Mouse (Mus musculus) embryonic facial prominence, embryonic 12.5 days (tissue): ENCODE results near the gene Thada. TPM values are rescaled to one million over a fixed set of nuclear protein-coding genes. Genes with fewer than 3 reads are reported as not detected.
A peak's percentile ranks its signal among the peaks of the same experiment; 100 is the strongest.

ENCODE experiments used
- ATAC-seq: fragments of 200-750 bp; cut with Nextera tagmentation; 2 replicates; pipeline ENCODE4 v1.8.0; 2017; ENCODE audit not compliant: insufficient number of reproducible peaks, insufficient read depth, low FRiP score, low TSS enrichment
- H3K27ac ChIP-seq: fragments of 300-500 bp; sonication (generic); 2 replicates; pipeline ENCODE4 v1.5.1; 2016; ENCODE audit warnings: mild to moderate bottlenecking
- H3K27me3 ChIP-seq: fragments of 300-500 bp; sonication (generic); 2 replicates; pipeline ENCODE4 v1.6.1; 2016; ENCODE audit warnings: mild to moderate bottlenecking, moderate library complexity
- H3K36me3 ChIP-seq: fragments of 300-500 bp; sonication (generic); 2 replicates; pipeline ENCODE4 v1.6.1; 2016; ENCODE audit warnings: mild to moderate bottlenecking
- H3K4me1 ChIP-seq: fragments of 300-500 bp; sonication (generic); 2 replicates; pipeline ENCODE4 v1.6.1; 2016
- H3K4me2 ChIP-seq: fragments of 300-500 bp; sonication (generic); replicated peaks from 2 replicates; pipeline ENCODE4 v1.6.1; 2016; ENCODE audit warnings: mild to moderate bottlenecking, moderate library complexity
- H3K4me3 ChIP-seq: fragments of 300-500 bp; sonication (generic); 2 replicates; pipeline ENCODE4 v1.5.1; 2016; ENCODE audit warnings: mild to moderate bottlenecking
- H3K9ac ChIP-seq: fragments of 300-500 bp; sonication (generic); 2 replicates; pipeline ENCODE4 v1.6.1; 2016; ENCODE audit warnings: mild to moderate bottlenecking, moderate library complexity
- H3K9me3 ChIP-seq: fragments of 300-500 bp; sonication (generic); 2 replicates; pipeline ENCODE4 v1.6.1; 2016; ENCODE audit warnings: mild to moderate bottlenecking, moderate library complexity
- WGBS: fragments of 180-500 bp; shearing (Covaris S2); methylation state at CpG from one replicate; pipeline ENCODE4 v1.1.7; 2016; 5-methylcytosine and 5-hydroxymethylcytosine counted together
- polyA plus RNA-seq: library from polyadenylated mRNA; unstranded; fragments of >200 nt; fragmentation: Nextera tagmentation; extraction: Ambion mirVana; gene quantifications from 2 replicates; pipeline ENCODE4 v1.2.1, GENCODE M21; 2016

The Thada gene
- polyA plus RNA-seq, 1 experiment from 2014 or later, result 10.2 TPM

DNA sequence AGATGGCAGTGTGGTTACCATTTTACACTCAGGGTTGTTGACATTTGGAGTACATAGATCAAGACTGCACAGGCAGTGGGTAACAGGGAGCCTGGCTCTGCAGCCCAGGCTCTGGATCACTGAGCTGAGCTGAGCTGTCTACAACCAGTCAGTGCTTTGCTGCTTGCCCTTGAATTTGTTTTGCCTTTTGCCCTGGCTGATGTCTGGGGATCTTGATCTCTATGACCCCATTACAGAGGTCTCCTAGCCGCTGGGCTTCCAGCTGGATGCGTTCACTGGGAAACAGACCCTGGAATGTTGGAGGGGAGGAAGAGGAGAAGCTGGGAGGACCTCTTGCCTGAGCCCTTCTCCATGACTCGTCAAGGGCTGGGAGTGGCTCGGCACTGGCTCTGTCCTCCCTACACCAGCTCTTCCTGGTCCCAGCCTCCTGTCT lies 268.1 kb downstream of the Thada start:
- 25% methylated on average over 4 of the region's 4 CpGs for WGBS
- Histone ChIP-seq H3K27me3 (no peaks in the 10 kb centered on the region), H3K27ac (no peak overlapping the region), H3K9me3 (no peaks in the 10 kb centered on the region), H3K4me3 (no peak overlapping the region), H3K36me3 (peaks cover 15% of the 10 kb centered on the region; the same call in 1 of the 2 replicates), H3K4me1 (peaks cover 24% of the 10 kb centered on the region), H3K9ac (no peak overlapping the region), H3K4me2 (no peak overlapping the region)
- ATAC-seq, result no peak

GRCm38 (mm10) chr17:84196329-84196728 lies 269.7 kb downstream of the Thada start:
- ATAC-seq, result no peak
- H3K9ac ChIP-seq, result no peak overlapping the region
- no peak overlapping the region for H3K27ac ChIP-seq

DNA sequence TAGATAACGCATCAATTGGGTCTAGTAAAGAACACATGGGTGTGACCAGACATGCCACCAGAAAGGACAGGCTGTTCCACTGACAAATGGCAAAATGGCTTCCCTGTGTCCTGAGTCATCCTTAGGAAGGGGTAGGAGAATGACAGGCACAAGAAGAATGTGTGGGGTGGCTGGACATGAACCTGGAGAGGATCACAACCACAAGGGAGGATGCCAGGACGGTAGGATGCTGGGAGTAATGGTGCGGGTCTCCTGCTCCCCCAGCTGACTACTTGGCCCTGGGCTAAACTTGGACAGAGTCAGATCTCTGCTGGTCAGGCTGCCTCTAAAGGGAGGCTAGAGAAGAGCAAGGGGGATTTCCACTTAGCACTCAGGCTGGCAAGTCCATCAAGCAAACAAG lies 270.2 kb downstream of the Thada start:
- WGBS, result 85% methylated on average over 3 of the region's 3 CpGs
- Histone ChIP-seq H3K4me1 (peaks cover 24% of the 10 kb centered on the region), H3K9me3 (no peaks in the 10 kb centered on the region), H3K27ac (no peak overlapping the region), H3K4me3 (no peak overlapping the region), H3K27me3 (no peaks in the 10 kb centered on the region), H3K9ac (no peak overlapping the region), H3K36me3 (peaks cover 21% of the 10 kb centered on the region; the same call in 1 of the 2 replicates), H3K4me2 (no peak overlapping the region)
- ATAC-seq, result no peak

More at GRCm38 (mm10) chr17:84196329-84196728, 269.7 kb downstream of the Thada start:
- Histone ChIP-seq H3K9me3 (no peaks in the 10 kb centered on the region), H3K4me3 (no peak overlapping the region), H3K36me3 (peaks cover 24% of the 10 kb centered on the region; the same call in 1 of the 2 replicates), H3K4me1 (peaks cover 24% of the 10 kb centered on the region), H3K4me2 (no peak overlapping the region), H3K27me3 (no peaks in the 10 kb centered on the region)

GRCm38 (mm10) chr17:84195003-84195395 lies 271.0 kb downstream of the Thada start:
- peaks cover 28% of the 10 kb centered on the region for H3K4me1 ChIP-seq
- H3K9me3 ChIP-seq, result no peaks in the 10 kb centered on the region
- H3K27me3 ChIP-seq, result no peaks in the 10 kb centered on the region
- H3K9ac ChIP-seq, result no peak overlapping the region; the same call in 1 of the 2 replicates
- ATAC-seq, result no peak
- H3K4me2 ChIP-seq, result no peak overlapping the region
- H3K36me3 ChIP-seq, result peaks cover 14% of the 10 kb centered on the region; the same call in 1 of the 2 replicates
- WGBS, result 34% methylated on average over 4 of the region's 4 CpGs
- no peak overlapping the region for H3K4me3 ChIP-seq
- H3K27ac ChIP-seq, result 0 out of 2 replicates have a peak overlapping the region, but pooled peaks have one; percentile 38

GRCm38 (mm10) chr17:84194282-84195002 lies 271.6 kb downstream of the Thada start:
- Histone ChIP-seq H3K4me2 (no peak overlapping the region), H3K36me3 (peaks cover 9% of the 10 kb centered on the region; the same call in 1 of the 2 replicates), H3K27ac (no peak overlapping the region), H3K9me3 (no peaks in the 10 kb centered on the region), H3K4me1 (peaks cover 31% of the 10 kb centered on the region), H3K4me3 (no peak overlapping the region), H3K27me3 (no peaks in the 10 kb centered on the region), H3K9ac (no peak overlapping the region; the same call in 1 of the 2 replicates)
- WGBS, result 74% methylated on average over 4 of the region's 4 CpGs
- ATAC-seq, result no peak

GRCm38 (mm10) chr17:84193411-84193810 lies 272.6 kb downstream of the Thada start:
- Histone ChIP-seq H3K4me1 (peaks cover 40% of the 10 kb centered on the region), H3K27ac (no peak overlapping the region), H3K27me3 (no peaks in the 10 kb centered on the region), H3K4me3 (no peak overlapping the region), H3K4me2 (no peak overlapping the region), H3K36me3 (peaks cover 9% of the 10 kb centered on the region; the same call in 1 of the 2 replicates), H3K9me3 (no peaks in the 10 kb centered on the region), H3K9ac (no peak overlapping the region)
- 90% methylated on average over 9 of the region's 9 CpGs for WGBS
- no peak for ATAC-seq

DNA sequence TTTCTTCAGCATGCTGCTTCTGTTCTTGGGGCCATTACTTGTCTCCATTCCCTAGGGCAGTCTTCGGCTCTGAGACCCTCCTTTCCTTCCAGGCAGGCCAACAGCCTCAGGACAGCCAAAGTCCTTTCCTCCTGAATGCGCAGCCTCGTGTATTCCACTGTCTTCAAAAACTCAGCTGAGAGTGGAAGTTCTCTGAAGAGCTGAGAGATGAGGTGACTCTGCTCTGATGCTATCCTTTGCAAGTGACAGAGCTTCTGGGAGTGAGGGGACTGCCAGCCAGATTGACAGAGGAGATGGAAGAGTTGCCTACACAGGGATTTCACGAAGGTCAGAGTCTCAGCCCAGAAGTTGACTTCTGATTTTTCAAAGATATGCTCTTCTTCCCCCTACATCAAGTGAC lies 274.1 kb downstream of the Thada start:
- Histone ChIP-seq H3K9me3 (no peaks in the 10 kb centered on the region), H3K27me3 (no peaks in the 10 kb centered on the region), H3K4me2 (no peak overlapping the region), H3K4me3 (no peak overlapping the region), H3K36me3 (peaks cover 9% of the 10 kb centered on the region; the same call in 1 of the 2 replicates), H3K4me1 (peaks cover 32% of the 10 kb centered on the region), H3K9ac (no peak overlapping the region), H3K27ac (no peak overlapping the region)
- ATAC-seq, result no peak
- 94% methylated on average over 4 of the region's 4 CpGs for WGBS

GRCm38 (mm10) chr17:84190885-84191284 lies 275.1 kb downstream of the Thada start:
- H3K4me2 ChIP-seq, result no peak overlapping the region
- H3K9ac ChIP-seq, result no peak overlapping the region
- no peak overlapping the region for H3K27ac ChIP-seq
- H3K36me3 ChIP-seq, result peaks cover 18% of the 10 kb centered on the region
- WGBS, result 30% methylated on average over 8 of the region's 8 CpGs
- no peaks in the 10 kb centered on the region for H3K27me3 ChIP-seq
- ATAC-seq, result no peak
- H3K4me1 ChIP-seq, result peaks cover 28% of the 10 kb centered on the region
- no peaks in the 10 kb centered on the region for H3K9me3 ChIP-seq
- no peak overlapping the region for H3K4me3 ChIP-seq

DNA sequence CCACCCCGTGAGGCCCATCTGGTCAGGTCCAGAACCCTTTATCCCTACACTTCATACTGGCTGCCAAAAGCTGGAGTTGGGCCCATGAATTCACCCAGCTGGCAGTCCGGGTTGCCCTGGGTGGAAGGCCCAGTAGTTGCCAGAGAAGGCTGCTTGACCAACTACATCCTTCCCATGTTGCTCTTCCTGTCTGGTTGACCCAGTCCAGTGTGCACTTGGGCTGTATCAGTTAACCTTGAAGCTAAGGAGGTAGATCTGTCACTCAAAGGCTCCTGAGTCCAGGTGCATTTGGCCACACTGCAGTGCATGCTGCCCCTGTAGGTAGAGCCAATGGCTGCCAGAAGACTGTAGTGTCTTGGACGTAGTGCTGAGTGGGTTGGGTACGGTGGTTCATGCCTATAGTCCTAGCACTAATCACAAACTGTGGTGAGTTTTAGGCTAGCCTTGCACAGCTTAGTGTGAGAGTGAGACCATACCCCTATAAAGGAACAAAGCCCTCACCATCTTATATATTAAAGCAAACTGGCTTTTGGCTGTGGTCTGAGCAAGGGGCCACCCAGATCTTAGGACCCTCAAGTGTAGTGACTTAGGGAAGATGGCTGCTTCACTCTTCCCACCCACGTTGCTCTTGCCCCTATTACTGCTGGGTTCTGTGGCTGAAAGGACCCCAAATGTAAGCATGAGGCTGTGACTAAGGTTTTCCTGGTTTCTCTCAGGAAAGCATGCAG lies 276.7 kb downstream of the Thada start:
- WGBS, result 75% methylated on average over 5 of the region's 5 CpGs
- no peak for ATAC-seq
- Histone ChIP-seq H3K9ac (peak overlapping the region; percentile 57), H3K27ac (peak overlapping the region; percentile 98), H3K36me3 (peaks cover 25% of the 10 kb centered on the region), H3K4me1 (peaks cover 16% of the 10 kb centered on the region), H3K27me3 (no peaks in the 10 kb centered on the region), H3K9me3 (no peaks in the 10 kb centered on the region), H3K4me2 (peak overlapping the region; percentile 78), H3K4me3 (peak overlapping the region; percentile 67; the same call in 1 of the 2 replicates)

GRCm38 (mm10) chr17:84188374-84188961 lies 277.5 kb downstream of the Thada start:
- H3K4me2 ChIP-seq, result peak overlapping the region; percentile 78
- WGBS, result 1% methylated on average over 38 of the region's 38 CpGs
- no peaks in the 10 kb centered on the region for H3K9me3 ChIP-seq
- H3K36me3 ChIP-seq, result peaks cover 25% of the 10 kb centered on the region
- H3K27me3 ChIP-seq, result no peaks in the 10 kb centered on the region
- H3K4me1 ChIP-seq, result peaks cover 19% of the 10 kb centered on the region
- peak overlapping the region; percentile 67 for H3K4me3 ChIP-seq
- peak overlapping the region; percentile 98 for H3K27ac ChIP-seq
- H3K9ac ChIP-seq, result peak overlapping the region; percentile 57
- ATAC-seq, result peak; percentile 77

- H3K4me1 ChIP-seq, result peaks cover 25% of the 10 kb centered on the region
- peak within 1 kb of the TSS; percentile 78 for H3K4me2 ChIP-seq
- H3K27ac ChIP-seq, result peak within 1 kb of the TSS; percentile 98
- 1% methylated on average over 68 of the region's 76 CpGs for WGBS
- no peaks in the 10 kb centered on the region for H3K9me3 ChIP-seq
- H3K9ac ChIP-seq, result peak within 1 kb of the TSS; percentile 99
- peak within 1 kb of the TSS; percentile 96 for H3K4me3 ChIP-seq
- H3K27me3 ChIP-seq, result no peaks in the 10 kb centered on the region
- ATAC-seq, result peak; percentile 88
- H3K36me3 ChIP-seq, result peaks cover 25% of the 10 kb centered on the region
These were observed 278.2 kb downstream of the Thada start, which contains the start of gene Zfp36l2 for GRCm38 (mm10) chr17:84187727-84188373. Gene Zfp36l2, minus strand, starts transcription at chr17:84187947.
